Mouse (Mus musculus) adrenal gland, postnatal 4 days (tissue): ENCODE measurements at regions not wholly inside any gene's neighbourhood (a gene's known extent, or its start where the extent isn't known, plus 50 kb on each side); places are given as distances from the start of the nearest gene placed in this dataset.

Experiments
- DNase-seq, 2 experiments: peaks; one replicate each; pipeline ENCODE4 v3.0.0; 2021 to 2022; ENCODE audit warnings: low spot score in 2 of 2, mixed read lengths in 2 of 2

- DNase-seq: no peak
Observed at GRCm38 (mm10) chrX:12889482-12889808, 127.6 kb upstream of the Med14 start.

- DNase-seq: no peak
Observed at GRCm38 (mm10) chrX:12888708-12889481, 127.0 kb upstream of the Med14 start.

DNA sequence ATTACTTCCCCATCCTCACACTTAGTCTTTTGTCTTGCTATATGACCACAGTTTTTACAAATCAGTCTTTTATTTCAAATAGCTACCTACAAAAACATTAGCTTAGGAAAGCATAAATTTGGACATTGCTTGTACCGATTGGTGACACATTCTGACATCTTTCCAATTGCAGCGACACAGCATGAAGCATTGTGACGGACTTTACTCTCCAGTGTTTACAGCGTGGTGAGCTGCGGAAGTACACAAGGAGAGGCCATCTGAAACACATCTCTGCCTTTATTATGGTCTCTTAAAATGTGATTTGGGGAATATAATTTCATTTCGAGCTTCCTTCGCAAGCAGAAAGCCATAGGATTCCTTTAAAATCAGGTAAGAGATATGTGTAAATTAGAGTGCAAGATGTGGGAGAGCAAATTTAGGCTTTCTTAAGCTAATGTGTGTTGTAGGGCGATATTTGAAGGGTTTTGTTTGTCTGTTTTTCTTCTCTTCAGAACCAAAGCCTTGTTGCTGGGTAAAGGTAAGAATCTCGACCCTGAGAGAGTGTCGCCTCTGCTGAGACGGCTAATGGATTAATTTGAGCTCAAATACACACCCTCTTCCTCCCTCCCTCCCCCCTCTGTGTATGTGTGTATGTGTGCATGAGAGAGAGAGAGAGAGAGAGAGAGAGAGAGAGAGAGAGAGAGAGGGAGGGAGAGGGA is 126.3 kb upstream of the Med14 start:
- DNase-seq: no peak

- DNase-seq: no peak
Observed at GRCm38 (mm10) chrX:12887516-12887915, 125.6 kb upstream of the Med14 start.

GRCm38 (mm10) chrX:12886160-12887048 is 124.5 kb upstream of the Med14 start:
- no peak for DNase-seq

GRCm38 (mm10) chrX:12879233-12879632 is 117.4 kb upstream of the Med14 start:
- DNase-seq: no peak

- DNase-seq: no peak
Observed at GRCm38 (mm10) chrX:12877506-12877905, 115.6 kb upstream of the Med14 start.

- DNase-seq: peak; percentile 36 to 48
Observed at GRCm38 (mm10) chrX:12873698-12874144, 111.8 kb upstream of the Med14 start.

DNA sequence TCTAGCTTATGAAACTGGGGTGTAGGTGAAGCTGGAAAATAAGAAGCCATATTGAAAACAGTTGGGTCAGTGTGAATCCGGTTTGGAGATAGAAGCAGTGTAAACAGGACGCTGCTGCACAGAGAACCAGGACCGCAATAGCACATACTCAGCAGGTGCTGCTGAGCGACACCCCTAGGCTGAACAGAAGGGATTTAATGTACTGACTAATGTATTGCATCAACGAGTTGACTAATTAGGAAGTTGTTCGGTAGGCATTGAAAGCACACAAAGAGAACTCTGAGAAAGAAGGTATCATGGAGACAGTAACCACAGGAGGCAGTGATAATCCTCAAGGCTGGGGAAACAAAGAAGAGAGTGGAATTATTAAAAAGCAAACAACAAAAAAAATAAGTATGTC is 111.4 kb upstream of the Med14 start:
- DNase-seq: no peak

- no peak for DNase-seq
Observed at GRCm38 (mm10) chrX:12866885-12867498, 105.1 kb upstream of the Med14 start.

DNA sequence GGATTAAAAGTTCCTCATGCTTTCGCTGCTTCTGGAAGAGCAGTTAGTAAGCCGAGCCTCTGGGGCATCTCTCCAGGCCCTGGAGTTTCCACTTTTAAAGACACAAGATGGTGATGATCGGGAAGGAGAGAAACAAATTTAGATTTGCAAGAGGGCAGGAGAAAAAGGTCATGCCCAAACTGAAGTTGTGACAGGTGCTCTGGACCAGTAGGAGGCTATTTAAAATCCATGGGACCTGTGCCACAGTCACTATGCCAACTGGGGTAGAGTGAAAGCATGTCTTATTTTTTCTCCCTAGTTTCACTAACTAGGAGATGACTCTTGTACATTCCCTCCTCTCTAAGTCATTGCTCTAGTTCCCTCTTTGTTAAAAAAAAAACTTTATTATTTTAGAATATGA is 104.3 kb upstream of the Med14 start:
- no peak for DNase-seq

DNA sequence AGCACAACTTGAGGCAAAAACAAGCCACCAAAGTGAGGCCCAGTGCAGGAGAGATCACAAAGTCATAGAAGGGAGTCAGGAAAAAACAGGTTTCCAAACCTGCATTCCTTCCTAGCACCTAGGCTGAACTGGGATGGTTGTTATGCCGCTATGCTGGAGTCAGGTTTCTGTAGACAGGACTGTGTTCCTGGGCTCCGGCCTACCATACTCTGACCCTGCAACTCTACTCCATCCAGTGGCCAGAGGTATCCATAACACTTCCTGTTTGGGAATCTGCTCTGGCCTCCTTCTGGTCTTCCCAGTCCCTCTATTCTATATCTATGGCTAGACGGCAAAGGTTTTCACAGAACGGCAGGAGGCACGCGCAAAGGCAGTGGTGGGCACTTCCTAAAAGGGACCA is 98.3 kb upstream of the Med14 start:
- no peak for DNase-seq

DNA sequence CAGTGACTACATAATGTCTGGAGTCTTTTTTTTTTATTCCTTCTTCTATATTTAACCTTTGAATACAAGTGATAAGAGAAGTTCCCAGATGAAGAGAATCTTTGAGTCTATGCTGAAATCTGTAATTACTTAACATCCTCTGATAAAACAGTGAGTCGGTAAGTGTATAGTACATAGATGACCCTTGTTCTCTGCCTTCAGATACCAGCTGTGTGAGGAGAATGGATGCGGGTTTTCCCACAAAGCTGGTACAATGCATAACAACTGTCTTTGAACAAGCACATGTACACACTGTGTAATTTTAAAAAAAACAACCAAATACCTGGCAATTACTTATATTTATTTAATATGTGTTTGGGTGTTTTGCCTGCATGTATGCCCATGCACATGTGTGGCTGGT is 96.9 kb upstream of the Med14 start:
- no peak for DNase-seq

DNA sequence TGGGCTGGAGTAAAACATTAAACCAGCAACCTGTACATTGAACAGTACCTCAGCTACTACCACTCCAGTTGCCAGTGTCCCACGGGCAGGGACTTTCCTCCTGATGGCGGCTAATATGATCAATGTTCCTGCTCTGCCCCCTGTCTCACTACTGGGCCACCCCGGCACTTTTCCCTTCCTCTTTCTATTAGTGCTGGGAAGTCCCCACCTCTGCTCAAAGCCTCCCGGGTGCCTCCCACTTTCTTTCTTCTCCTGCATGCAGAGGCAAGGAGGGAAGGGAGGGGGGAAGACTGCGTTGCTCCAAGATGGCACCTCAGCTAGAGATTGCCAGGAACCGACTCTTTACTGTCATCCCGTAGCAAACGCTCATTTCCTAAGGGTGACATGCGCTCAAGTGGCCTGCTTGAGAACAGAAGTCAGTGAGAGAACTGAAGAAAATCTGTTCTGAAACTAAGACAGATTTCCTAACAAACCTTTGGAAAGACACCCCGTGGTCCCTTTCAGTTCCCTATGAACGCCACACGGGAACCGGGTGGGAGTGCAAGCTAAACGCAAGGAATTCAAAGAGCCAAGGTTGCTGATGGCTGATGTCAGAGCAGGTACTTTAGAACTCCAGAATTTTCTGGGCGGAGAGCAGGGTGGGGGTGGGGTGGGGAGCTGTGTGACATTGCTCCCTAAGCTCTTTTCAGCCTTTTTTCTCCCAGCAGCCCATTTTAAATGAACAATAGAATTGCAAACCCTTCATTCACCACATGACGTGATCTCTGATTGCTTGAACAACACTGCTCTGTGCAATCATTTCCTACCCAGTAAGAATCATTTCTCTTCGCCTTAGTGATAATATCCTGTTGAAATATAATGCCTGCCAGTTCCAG is 96.2 kb upstream of the Med14 start:
- peak in 1 of 2 experiments; percentile 3 for DNase-seq

GRCm38 (mm10) chrX:12855425-12855824 is 93.6 kb upstream of the Med14 start:
- no peak for DNase-seq

GRCm38 (mm10) chrX:12851684-12852083 is 89.8 kb upstream of the Med14 start:
- DNase-seq: no peak

DNA sequence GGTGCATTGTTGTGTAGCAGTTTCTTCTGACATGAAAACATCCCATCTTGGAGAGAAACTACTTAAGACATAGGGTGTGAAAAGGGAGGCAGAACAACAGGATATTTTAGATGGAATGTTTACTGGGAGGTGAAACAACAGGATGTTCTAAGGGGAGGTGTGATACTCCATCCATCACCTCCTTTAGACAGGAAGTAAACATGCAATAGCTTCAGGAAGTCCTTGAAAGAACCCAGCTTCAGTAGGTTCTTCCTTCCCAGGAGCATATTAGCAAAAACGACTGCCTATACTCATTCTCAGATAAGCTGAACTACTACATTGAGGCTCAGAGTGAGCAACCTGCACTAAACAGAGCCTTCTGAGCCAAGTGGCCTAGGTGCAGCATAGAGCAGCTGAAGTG is 82.6 kb upstream of the Med14 start:
- DNase-seq: no peak

DNA sequence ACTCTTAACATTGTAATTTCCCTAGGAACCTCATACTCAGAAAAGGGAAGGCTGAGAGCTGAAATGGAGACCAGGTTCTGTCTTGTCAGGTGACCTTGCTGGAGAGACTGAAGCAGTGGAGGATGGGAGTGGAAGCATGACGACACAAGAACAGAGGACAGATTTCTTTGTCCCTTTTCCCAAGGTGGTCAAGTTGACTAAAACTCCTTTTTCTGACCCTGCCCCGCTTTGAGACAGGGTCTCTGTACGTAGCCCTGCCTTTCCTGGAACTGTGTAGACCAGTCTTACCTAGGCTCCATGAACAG is 79.1 kb upstream of the Med14 start:
- DNase-seq: no peak

GRCm38 (mm10) chrX:12840160-12841020 is 78.5 kb upstream of the Med14 start:
- DNase-seq: peak; percentile 28 to 56
